Mouse (Mus musculus) ES-E14 (cell line): ENCODE results near the gene Aldh1l1. TPM values are rescaled to one million over a fixed set of nuclear protein-coding genes. Genes with fewer than 3 reads are reported as not detected.

Source experiments
- DNase-seq: peaks from one replicate; pipeline ENCODE4 v3.0.0-alpha.2; 2013; ENCODE audit warnings: low read depth, low spot score
- H3K27ac ChIP-seq: 2 replicates; pipeline ENCODE4 v1.5.1; 2012; ENCODE audit warnings: low read depth, mild to moderate bottlenecking, low read length, moderate library complexity, mixed read lengths; ENCODE audit not compliant: poor library complexity, insufficient read depth, severe bottlenecking
- H3K36me3 ChIP-seq: 2 replicates; pipeline ENCODE4 v1.6.1; 2012; ENCODE audit warnings: mild to moderate bottlenecking, low read length, moderate library complexity, mixed read lengths; ENCODE audit not compliant: control insufficient read depth, poor library complexity, insufficient read depth, severe bottlenecking
- H3K4me1 ChIP-seq, 2 experiments: fragments of 150-350 bp in 1 of 2; sonication (generic) in 1 of 2; 2 replicates each; pipeline ENCODE4 v1.6.1; 2012; ENCODE audit warnings: low read length in 2 of 2, mild to moderate bottlenecking in 1 of 2, mixed read lengths in 1 of 2; ENCODE audit not compliant: control insufficient read depth in 2 of 2, insufficient read depth in 2 of 2, poor library complexity in 1 of 2
- H3K4me3 ChIP-seq, 2 experiments: fragments of 150-350 bp in 1 of 2; sonication (generic) in 1 of 2; 2 replicates each; pipeline ENCODE4 v1.5.1; 2012; ENCODE audit warnings: low read length in 2 of 2, low read depth in 1 of 2, mild to moderate bottlenecking in 1 of 2, mixed read lengths in 1 of 2; ENCODE audit not compliant: insufficient read depth in 1 of 2, poor library complexity in 1 of 2, severe bottlenecking in 1 of 2
- H3K9ac ChIP-seq: 2 replicates; pipeline ENCODE4 v1.6.1; 2012; ENCODE audit warnings: low read depth, mild to moderate bottlenecking, low read length, mixed read lengths; ENCODE audit not compliant: poor library complexity, insufficient read depth, severe bottlenecking
- H3K9me3 ChIP-seq: fragments of 150-350 bp; sonication (generic); 2 replicates; pipeline ENCODE4 v1.6.1; 2012; ENCODE audit warnings: low read depth, mild to moderate bottlenecking, low read length; ENCODE audit not compliant: control insufficient read depth, insufficient read depth
- CHD2 ChIP-seq: IDR thresholded peaks from 2 replicates; pipeline ENCODE4 v1.6.1; 2014; ENCODE audit warnings: mild to moderate bottlenecking, low read depth, low read length, inconsistent platforms
- HCFC1 ChIP-seq: IDR thresholded peaks from 2 replicates; pipeline ENCODE4 v1.6.1; 2012; ENCODE audit warnings: low read length, inconsistent platforms, borderline replicate concordance; ENCODE audit not compliant: insufficient read depth
- MAFK ChIP-seq: IDR thresholded peaks from 2 replicates; pipeline ENCODE4 v1.6.1; 2014; ENCODE audit warnings: mild to moderate bottlenecking, low read depth, low read length, inconsistent platforms; ENCODE audit not compliant: insufficient read depth
- ZC3H11A ChIP-seq: IDR thresholded peaks from 2 replicates; pipeline ENCODE4 v1.6.1; 2012; ENCODE audit warnings: low read depth, mild to moderate bottlenecking, inconsistent platforms, low read length, borderline replicate concordance
- ZNF384 ChIP-seq: IDR thresholded peaks from 2 replicates; pipeline ENCODE4 v1.6.1; 2012; ENCODE audit warnings: low read depth, low read length, inconsistent platforms
- in situ Hi-C, 2 experiments: fragments of 600-800 bp; cut with MboI; formaldehyde crosslinking; loops; one replicate each; pipeline ENCODE4 v1.15.1; 2025; ENCODE audit warnings: low sequenced_read_pairs in 2 of 2, inconsistent platforms in 1 of 2; ENCODE audit not compliant: unreplicated experiment in 2 of 2
- total RNA-seq: library from RNA; depleted of rRNA; stranded (reverse); fragments of 300-350 nt; gene quantifications from 2 replicates; pipeline ENCODE4 v1.2.3, GENCODE M21; 2012

The Aldh1l1 gene
- total RNA-seq, 1 experiment, result 3.9 TPM

GRCm38 (mm10) chr6:90468216-90468615 is 18.0 kb upstream of the Aldh1l1 start:
- Histone ChIP-seq H3K9ac (no peak overlapping the region), H3K36me3 (peaks cover 46% of the 10 kb centered on the region), H3K4me3 (no peak overlapping the region), H3K27ac (no peak overlapping the region), H3K4me1 (peaks cover 0 to 18% of the 10 kb centered on the region in 2 experiments; a peak in 1 of 4 replicates), H3K9me3 (no peaks in the 10 kb centered on the region)
- no peak for DNase-seq
- TF ChIP-seq ZNF384, result no peak
- no peak for TF ChIP-seq HCFC1
- no peak for TF ChIP-seq ZC3H11A
- no peak for TF ChIP-seq CHD2
- no peak for TF ChIP-seq MAFK
- in situ Hi-C loops, result no loop called here

GRCm38 (mm10) chr6:90469041-90469440 is 17.2 kb upstream of the Aldh1l1 start:
- in situ Hi-C loops, result no loop called here
- Histone ChIP-seq H3K4me1 (peaks cover 0 to 17% of the 10 kb centered on the region in 2 experiments; a peak in 1 of 4 replicates), H3K9ac (no peak overlapping the region), H3K27ac (no peak overlapping the region), H3K36me3 (peaks cover 46% of the 10 kb centered on the region), H3K9me3 (no peaks in the 10 kb centered on the region), H3K4me3 (no peak overlapping the region)
- DNase-seq, result no peak
- TF ChIP-seq MAFK, result no peak
- TF ChIP-seq ZC3H11A, result no peak
- TF ChIP-seq ZNF384, result no peak
- no peak for TF ChIP-seq CHD2
- no peak for TF ChIP-seq HCFC1

DNA sequence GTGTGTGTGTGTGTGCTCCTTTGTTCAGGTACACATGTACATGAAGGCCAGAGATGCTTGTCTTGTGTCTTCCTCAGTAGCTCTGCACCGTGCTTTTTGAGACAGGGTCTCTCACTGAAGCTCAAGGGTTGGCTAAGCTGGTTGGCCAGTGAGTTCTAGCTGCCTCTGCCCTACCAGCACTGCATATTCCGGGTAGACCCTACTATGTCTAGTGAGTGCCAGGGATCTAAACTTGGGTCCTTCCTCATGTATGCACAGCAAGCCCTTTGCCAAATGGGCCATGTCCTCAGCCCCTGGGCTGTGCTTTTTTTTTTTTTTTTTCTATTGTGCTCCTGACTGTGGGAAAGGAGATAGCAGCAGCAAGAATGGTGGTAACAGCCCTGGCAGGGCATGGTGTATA is 16.0 kb upstream of the Aldh1l1 start:
- H3K9me3 ChIP-seq, result no peaks in the 10 kb centered on the region
- TF ChIP-seq ZC3H11A (no peak), CHD2 (no peak), MAFK (no peak), ZNF384 (no peak)
- no peak overlapping the region for H3K4me3 ChIP-seq
- in situ Hi-C loops, result no loop called here
- peaks cover 6 to 16% of the 10 kb centered on the region in 2 experiments; a peak in 3 of 4 replicates for H3K4me1 ChIP-seq
- no peak overlapping the region for H3K27ac ChIP-seq
- no peak for DNase-seq
- peaks cover 44% of the 10 kb centered on the region for H3K36me3 ChIP-seq
- H3K9ac ChIP-seq, result no peak overlapping the region

DNA sequence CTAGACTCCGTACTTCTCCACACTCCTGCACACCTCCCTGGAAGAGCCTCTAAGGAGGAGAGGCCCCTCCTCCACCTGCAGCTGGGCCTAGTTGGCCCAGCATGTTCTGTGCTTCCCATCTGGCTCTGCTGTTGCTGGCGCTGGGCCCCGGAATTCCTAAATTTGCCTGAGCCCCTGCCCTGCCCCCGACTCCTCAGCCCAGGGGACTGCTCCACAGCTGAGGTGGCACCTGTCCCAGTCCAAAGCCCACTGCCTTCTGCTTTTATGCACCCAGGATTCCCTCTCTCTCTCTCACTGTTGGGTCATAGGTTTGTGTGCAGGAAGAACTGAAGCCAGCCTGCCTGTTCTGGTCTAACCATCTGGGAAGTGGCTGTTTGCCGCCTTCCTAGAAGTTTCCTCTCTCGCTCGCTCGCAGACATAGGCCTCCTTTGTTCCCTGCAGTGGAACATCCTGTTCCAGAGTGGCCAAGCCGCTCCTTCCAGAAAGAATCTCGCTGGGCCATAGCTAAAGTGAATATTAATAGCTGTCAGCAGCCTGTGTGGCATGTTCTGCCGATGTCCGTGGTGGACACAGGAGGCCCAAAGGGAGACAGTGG is 15.2 kb upstream of the Aldh1l1 start:
- in situ Hi-C loops, result no loop called here
- Histone ChIP-seq H3K9me3 (no peaks in the 10 kb centered on the region), H3K4me3 (no peak overlapping the region), H3K9ac (0 out of 2 replicates have a peak overlapping the region, but pooled peaks have one; percentile 1), H3K4me1 (peaks cover 7 to 20% of the 10 kb centered on the region in 2 experiments; a peak in 3 of 4 replicates), H3K27ac (no peak overlapping the region), H3K36me3 (peaks cover 41% of the 10 kb centered on the region)
- TF ChIP-seq ZC3H11A (no peak), MAFK (no peak), ZNF384 (no peak), HCFC1 (no peak), CHD2 (no peak)
- DNase-seq, result no peak
